In genomic region chr7:89713059-89713458, GRCm38 (mm10) we compare ENCODE assay signal across 14 mouse cellular contexts.
"Had no signal": no experiment of that assay in that cellular context is flagged by ENCODE, and none has a peak within 500 bp of the region (broad histone marks: within the 10 kb centered on the region; RNA-seq: fewer than 3 reads in every experiment).

No protein-coding gene starts in this region.

- H3K36me3 ChIP-seq: midbrain, embryonic 13.5 days; midbrain, embryonic 15.5 days; neural tube, embryonic 12.5 days; stomach, embryonic 15.5 days had no signal

- DNase-seq: lung, adult 18-20 months; lung, embryonic 14.5 days; lung, postnatal 10 days; lung, postnatal 4 days; right cerebral cortex, postnatal 14 days; thymus, adult 2 months; thymus, postnatal 25 days; thymus, postnatal 4 days had no signal

- H3K4me1 ChIP-seq: midbrain, embryonic 13.5 days; midbrain, embryonic 15.5 days; neural tube, embryonic 12.5 days had no signal

- H3K4me3 ChIP-seq: midbrain, embryonic 13.5 days; midbrain, embryonic 15.5 days; neural tube, embryonic 12.5 days; stomach, embryonic 15.5 days had no signal

- H3K27ac ChIP-seq: midbrain, embryonic 13.5 days; midbrain, embryonic 15.5 days; neural tube, embryonic 12.5 days; stomach, embryonic 15.5 days; stomach, postnatal 0 days had no signal

- H3K9me3 ChIP-seq: midbrain, embryonic 13.5 days; midbrain, embryonic 15.5 days; neural tube, embryonic 12.5 days; stomach, embryonic 15.5 days had no signal

- H3K9ac ChIP-seq: lung, embryonic 14.5 days; midbrain, embryonic 13.5 days; midbrain, embryonic 15.5 days; neural tube, embryonic 12.5 days; stomach, embryonic 15.5 days had no signal

- ATAC-seq: midbrain, embryonic 13.5 days; midbrain, embryonic 15.5 days had no signal

- H3K4me2 ChIP-seq: lung, embryonic 14.5 days; midbrain, embryonic 11.5 days; midbrain, embryonic 13.5 days; midbrain, embryonic 15.5 days; neural tube, embryonic 12.5 days; stomach, embryonic 15.5 days had no signal

- H3K27me3 ChIP-seq: midbrain, embryonic 13.5 days; midbrain, embryonic 15.5 days; neural tube, embryonic 12.5 days; stomach, embryonic 15.5 days had no signal
